Mouse (Mus musculus) frontal cortex, adult (tissue): ENCODE measurements around the gene Stfa1.
"Not testable (repeated sequence)": the region's sequence is repeated elsewhere in the genome, so short reads cannot be mapped to it uniquely, and the experiment has no call there.

Experiments used
- ATAC-seq: cut with Nextera tagmentation; 2 replicates; pipeline ENCODE4 v1.9.2; 2017; ENCODE audit warnings: mild to moderate bottlenecking, moderate library complexity, mixed read lengths; ENCODE audit not compliant: low TSS enrichment

The Stfa1 gene

GRCm38 (mm10) chr16:36276796-36277195 is at the start of gene Stfa1:
TSS of gene Stfa1 (plus strand) at chr16:36276951.
- not testable (repeated sequence) for ATAC-seq

- not testable (repeated sequence) for ATAC-seq
Observed at GRCm38 (mm10) chr16:36260585-36260984, 16.2 kb upstream of the Stfa1 start.

- no peak for ATAC-seq
Observed at GRCm38 (mm10) chr16:36289140-36289539, 12.4 kb downstream of the Stfa1 start.

GRCm38 (mm10) chr16:36307631-36308030 is 30.9 kb downstream of the Stfa1 start:
- no peak for ATAC-seq

- not testable (repeated sequence) for ATAC-seq
Observed at GRCm38 (mm10) chr16:36316111-36316510, 39.4 kb downstream of the Stfa1 start.

- no peak for ATAC-seq
Observed at GRCm38 (mm10) chr16:36319286-36319685, 42.5 kb downstream of the Stfa1 start.

GRCm38 (mm10) chr16:36334232-36334631 is 57.5 kb downstream of the Stfa1 start, which contains the start of gene BC117090:
TSS of gene BC117090 (minus strand) at chr16:36334332.
- no peak for ATAC-seq
